ENCODE assay signal across 24 mouse cellular contexts in the genomic region with DNA sequence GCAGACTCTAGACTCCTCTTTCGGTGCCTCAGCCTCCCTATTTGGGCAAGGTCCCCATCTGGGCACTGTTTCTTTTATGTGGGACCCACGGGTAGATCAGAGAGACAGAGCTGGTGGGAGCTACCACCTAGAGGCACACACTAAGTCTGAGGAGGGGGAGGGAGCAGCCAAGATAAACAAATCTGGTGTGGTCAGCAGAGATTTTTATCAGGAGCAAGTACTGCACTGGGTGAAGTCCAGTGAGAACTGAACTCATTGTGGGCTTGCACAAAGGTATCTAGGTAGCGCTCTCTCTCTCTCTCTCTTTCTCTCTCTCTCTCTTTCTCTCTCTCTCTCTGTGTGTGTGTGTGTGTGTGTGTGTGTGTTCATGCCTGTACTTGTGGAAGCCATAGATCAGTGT. TPM values are rescaled to one million over a fixed set of nuclear protein-coding genes. Genes with fewer than 3 reads are reported as not detected.
A peak's percentile ranks its signal among the peaks of the same experiment; 100 is the strongest.
DNase-seq lines count a peak whose midpoint lies in the region; ATAC-seq lines count a peak whose summit lies in the region.
"Had no signal": no experiment of that assay in that cellular context is flagged by ENCODE, and none has a peak within 500 bp of the region (broad histone marks: within the 10 kb centered on the region; RNA-seq: fewer than 3 reads in every experiment).

No protein-coding gene starts in this region.

- H3K4me1 ChIP-seq in embryonic facial prominence, embryonic 12.5 days, result no peaks in the 10 kb centered on the region
- no peaks in the 10 kb centered on the region for H3K4me1 ChIP-seq in embryonic facial prominence, embryonic 10.5 days
- H3K4me1 ChIP-seq in liver, embryonic 13.5 days (replicated peaks), result peaks cover 10% of the 10 kb centered on the region
- H3K4me1 ChIP-seq in liver, embryonic 16.5 days (ENCODE audit: control insufficient read depth, low read depth, low read length), result no peaks in the 10 kb centered on the region
- no peaks in the 10 kb centered on the region for H3K4me1 ChIP-seq in hindbrain, embryonic 10.5 days (replicated peaks)
- H3K4me1 ChIP-seq: forebrain, embryonic 10.5 days had no signal

- no peak overlapping the region for H3K4me2 ChIP-seq in embryonic facial prominence, embryonic 12.5 days (replicated peaks)
- H3K4me2 ChIP-seq in liver, embryonic 13.5 days, result no peak overlapping the region
- H3K4me2 ChIP-seq in liver, embryonic 16.5 days (ENCODE audit: low read depth, low read length), result no peak overlapping the region; the same call in 1 of the 2 replicates
- H3K4me2 ChIP-seq: forebrain, embryonic 13.5 days; heart, embryonic 11.5 days; hindbrain, embryonic 12.5 days; hindbrain, embryonic 15.5 days had no signal

- H3K27me3 ChIP-seq in embryonic facial prominence, embryonic 12.5 days, result no peaks in the 10 kb centered on the region
- H3K27me3 ChIP-seq in embryonic facial prominence, embryonic 10.5 days (replicated peaks; ENCODE audit: low read depth, poor library complexity, severe bottlenecking), result peaks cover 9% of the 10 kb centered on the region
- peaks cover 6% of the 10 kb centered on the region for H3K27me3 ChIP-seq in liver, embryonic 13.5 days
- peaks cover 3% of the 10 kb centered on the region for H3K27me3 ChIP-seq in liver, embryonic 16.5 days (ENCODE audit: control insufficient read depth, insufficient read depth, low read depth, low read length)
- peaks cover 7% of the 10 kb centered on the region for H3K27me3 ChIP-seq in hindbrain, embryonic 10.5 days (ENCODE audit: insufficient read depth, poor library complexity, severe bottlenecking)
- H3K27me3 ChIP-seq: forebrain, embryonic 13.5 days; hindbrain, embryonic 12.5 days; hindbrain, embryonic 15.5 days had no signal

- ATAC-seq in embryonic facial prominence, embryonic 12.5 days (ENCODE audit: insufficient number of reproducible peaks, insufficient read depth, low FRiP score, low TSS enrichment), result 0 out of 2 replicates have a peak, but pooled peaks have one; percentile 22
- peak; percentile 71 for ATAC-seq in liver, embryonic 13.5 days (ENCODE audit: low read depth)
- ATAC-seq in liver, embryonic 16.5 days (ENCODE audit: low read depth), result peak; percentile 82
- no peak for ATAC-seq in megakaryocyte-erythroid progenitor cell, adult 5-6 weeks (replicated peaks; ENCODE audit: low FRiP score, low TSS enrichment, poor library complexity, severe bottlenecking)
- ATAC-seq: activated CD4-positive, CD25-positive, alpha-beta regulatory T cell, adult 4 months; forebrain, embryonic 13.5 days; forebrain, embryonic 16.5 days had no signal

- H3K9ac ChIP-seq in embryonic facial prominence, embryonic 12.5 days, result no peak overlapping the region
- H3K9ac ChIP-seq in liver, embryonic 13.5 days, result no peak overlapping the region
- H3K9ac ChIP-seq in liver, embryonic 16.5 days (ENCODE audit: low read depth, low read length), result no peak overlapping the region
- H3K9ac ChIP-seq: forebrain, embryonic 13.5 days; hindbrain, embryonic 12.5 days; hindbrain, embryonic 15.5 days had no signal

- no peak for DNase-seq in embryonic facial prominence, embryonic 10.5 days (ENCODE audit: low spot score)
- DNase-seq in liver, embryonic 13.5 days, result no peak
- no peak for DNase-seq in spleen, postnatal 36 days (ENCODE audit: low spot score in 2 of 2)
- no peak for DNase-seq in hindbrain, embryonic 10.5 days (ENCODE audit: low spot score)
- DNase-seq: adrenal gland, adult 8-10 months; cerebellum, adult 11 months; cerebellum, adult 2 months; cerebellum, adult 9-11 months; cerebellum, postnatal 25 days; gastrocnemius, adult 2 months; gastrocnemius, postnatal 14 days; heart, adult 11 months had no signal

- WGBS in embryonic facial prominence, embryonic 12.5 days, result 70% methylated on average over 3 of the region's 3 CpGs
- 73% methylated on average over 3 of the region's 3 CpGs for WGBS in embryonic facial prominence, embryonic 10.5 days
- WGBS in liver, embryonic 13.5 days (ENCODE audit: insufficient replicate concordance), result 57% methylated on average over 3 of the region's 3 CpGs
- 40% methylated on average over 3 of the region's 3 CpGs for WGBS in liver, embryonic 16.5 days (ENCODE audit: insufficient replicate concordance)
- 67% methylated on average over 3 of the region's 3 CpGs for WGBS in hindbrain, embryonic 10.5 days

- H3K4me3 ChIP-seq in embryonic facial prominence, embryonic 12.5 days, result no peak overlapping the region
- H3K4me3 ChIP-seq in embryonic facial prominence, embryonic 10.5 days, result no peak overlapping the region
- no peak overlapping the region for H3K4me3 ChIP-seq in liver, embryonic 13.5 days (replicated peaks)
- H3K4me3 ChIP-seq in liver, embryonic 16.5 days (ENCODE audit: low read depth, low read length), result no peak overlapping the region
- H3K4me3 ChIP-seq in hindbrain, embryonic 10.5 days, result no peak overlapping the region
- H3K4me3 ChIP-seq: forebrain, embryonic 10.5 days; forebrain, embryonic 13.5 days; gastrocnemius, adult 2 months; hindbrain, embryonic 12.5 days; hindbrain, embryonic 15.5 days had no signal

- H3K9me3 ChIP-seq in embryonic facial prominence, embryonic 12.5 days, result no peaks in the 10 kb centered on the region
- H3K9me3 ChIP-seq in embryonic facial prominence, embryonic 10.5 days, result 0 out of 2 replicates have a peak, but pooled peaks cover 2% of the 10 kb centered on the region
- H3K9me3 ChIP-seq in liver, embryonic 13.5 days (replicated peaks), result no peaks in the 10 kb centered on the region
- no peaks in the 10 kb centered on the region for H3K9me3 ChIP-seq in liver, embryonic 16.5 days (replicated peaks; ENCODE audit: control insufficient read depth, low read length)
- H3K9me3 ChIP-seq in hindbrain, embryonic 10.5 days, result no peaks in the 10 kb centered on the region
- H3K9me3 ChIP-seq: forebrain, embryonic 10.5 days; forebrain, embryonic 13.5 days; hindbrain, embryonic 12.5 days; hindbrain, embryonic 15.5 days had no signal

- no peaks in the 10 kb centered on the region for H3K36me3 ChIP-seq in embryonic facial prominence, embryonic 12.5 days
- H3K36me3 ChIP-seq in embryonic facial prominence, embryonic 10.5 days (replicated peaks), result no peaks in the 10 kb centered on the region
- no peaks in the 10 kb centered on the region for H3K36me3 ChIP-seq in liver, embryonic 13.5 days
- no peaks in the 10 kb centered on the region for H3K36me3 ChIP-seq in liver, embryonic 16.5 days (ENCODE audit: control insufficient read depth, insufficient read depth)
- H3K36me3 ChIP-seq in hindbrain, embryonic 10.5 days, result no peaks in the 10 kb centered on the region
- H3K36me3 ChIP-seq: forebrain, embryonic 10.5 days; hindbrain, embryonic 12.5 days; hindbrain, embryonic 15.5 days had no signal

- no peak overlapping the region for H3K27ac ChIP-seq in embryonic facial prominence, embryonic 12.5 days
- H3K27ac ChIP-seq in embryonic facial prominence, embryonic 10.5 days (replicated peaks), result no peak overlapping the region
- peak overlapping the region; percentile 61 for H3K27ac ChIP-seq in liver, embryonic 13.5 days
- H3K27ac ChIP-seq in liver, embryonic 16.5 days (ENCODE audit: low read length), result peak overlapping the region; percentile 15; the same call in 1 of the 2 replicates
- no peak overlapping the region for H3K27ac ChIP-seq in hindbrain, embryonic 10.5 days
- H3K27ac ChIP-seq: forebrain, embryonic 10.5 days; forebrain, embryonic 13.5 days; gastrocnemius, adult 2 months; hindbrain, embryonic 12.5 days; hindbrain, embryonic 15.5 days had no signal

RNA-seq across cellular contexts. Expression of a gene that starts 5.9 kb away (rescaled TPM):
- polyA plus RNA-seq in embryonic facial prominence, embryonic 12.5 days (2016; fragmentation: Nextera tagmentation; extraction: Ambion mirVana), result 5.1 and 6.0 TPM in 2 replicates
- 1.8 and 2.9 TPM in 2 replicates for polyA plus RNA-seq in embryonic facial prominence, embryonic 10.5 days (2016; fragmentation: Nextera tagmentation; extraction: Ambion mirVana)
- 16.9 and 19.5 TPM in 2 replicates for polyA plus RNA-seq in liver, embryonic 13.5 days (2015; fragmentation: Nextera tagmentation; extraction: Ambion mirVana)
- 19.3 and 20.6 TPM in 2 replicates for polyA plus RNA-seq in liver, embryonic 16.5 days (2015; fragmentation: Nextera tagmentation; extraction: Ambion mirVana)
- total RNA-seq in megakaryocyte-erythroid progenitor cell, adult 5-6 weeks (2014; fragmentation: Nextera tagmentation), result not detected in 2 replicates
- total RNA-seq in megakaryocyte-erythroid progenitor cell, adult 5-6 weeks (2017), result not detected in 2 replicates
- polyA plus RNA-seq in hindbrain, embryonic 10.5 days (2016; fragmentation: Nextera tagmentation; extraction: Ambion mirVana), result 4.3 and 4.7 TPM in 2 replicates
- total RNA-seq: common myeloid progenitor, adult 5-6 weeks; gastrocnemius, adult 2 months had no signal
- polyA plus RNA-seq: activated CD4-positive, CD25-positive, alpha-beta regulatory T cell, adult 4 months; heart, postnatal 0 days had no signal

RNA-seq across cellular contexts. Expression of a gene that starts 13.0 kb away (rescaled TPM):
- 67.2 and 73.4 TPM in 2 replicates for polyA plus RNA-seq in embryonic facial prominence, embryonic 12.5 days (2016; fragmentation: Nextera tagmentation; extraction: Ambion mirVana)
- polyA plus RNA-seq in embryonic facial prominence, embryonic 10.5 days (2016; fragmentation: Nextera tagmentation; extraction: Ambion mirVana), result 66.4 and 68.0 TPM in 2 replicates
- polyA plus RNA-seq in liver, embryonic 13.5 days (2015; fragmentation: Nextera tagmentation; extraction: Ambion mirVana), result 35.4 and 38.9 TPM in 2 replicates
- polyA plus RNA-seq in liver, embryonic 16.5 days (2015; fragmentation: Nextera tagmentation; extraction: Ambion mirVana), result 29.3 and 32.2 TPM in 2 replicates
- total RNA-seq in megakaryocyte-erythroid progenitor cell, adult 5-6 weeks (2014; fragmentation: Nextera tagmentation), result 33.6 and 35.8 TPM in 2 replicates
- total RNA-seq in megakaryocyte-erythroid progenitor cell, adult 5-6 weeks (2017), result 35.2 and 40.8 TPM in 2 replicates
- 55.6 and 61.6 TPM in 2 replicates for polyA plus RNA-seq in hindbrain, embryonic 10.5 days (2016; fragmentation: Nextera tagmentation; extraction: Ambion mirVana)

Comparison
In these comparisons a context has a peak if more than half of its experiments do, and no peak if none do; other contexts are left out.
1. H3K27ac ChIP-seq: peak in liver, embryonic 13.5 days (single experiment) and liver, embryonic 16.5 days (single experiment); none in embryonic facial prominence, embryonic 12.5 days (single experiment), embryonic facial prominence, embryonic 10.5 days (single experiment) and hindbrain, embryonic 10.5 days (single experiment).